Mouse (Mus musculus) spleen, adult 2 months (tissue): ENCODE data around the gene Fas.

Source experiments
- CTCF ChIP-seq: fragments of 200-500 bp; IDR thresholded peaks from 2 replicates; pipeline ENCODE4 v1.5.1; 2011; ENCODE audit warnings: mild to moderate bottlenecking, inconsistent platforms; ENCODE audit not compliant: insufficient read depth, insufficient read length, insufficient replicate concordance; ENCODE audit errors: extremely low read depth
- POLR2A ChIP-seq: fragments of 200-500 bp; IDR thresholded peaks from 2 replicates; pipeline ENCODE4 v1.6.1; 2011; ENCODE audit warnings: low read depth, low read length, inconsistent platforms

- TF ChIP-seq CTCF: no peak
- no peak for TF ChIP-seq POLR2A
Measured at GRCm38 (mm10) chr19:34254101-34254879, 36.2 kb upstream of the Fas start.
